Mouse (Mus musculus) hematopoietic stem cell, adult 5-6 weeks (primary cell): Measurements from ENCODE around the gene Alkbh6. TPM values are rescaled to one million over a fixed set of nuclear protein-coding genes. Genes with fewer than 3 reads are reported as not detected.

Experiments
- ATAC-seq, 2 experiments: fragments of 125-278 bp in 1 of 2; replicated peaks in 1 of 2; 2 replicates each; pipeline ENCODE4 v1.8.0; 2016 to 2017; ENCODE audit warnings: inconsistent platforms in 2 of 2, mild to moderate bottlenecking in 2 of 2, moderate number of reproducible peaks in 2 of 2, low read depth in 1 of 2, moderate TSS enrichment in 1 of 2; ENCODE audit not compliant: low FRiP score in 2 of 2, poor library complexity in 2 of 2, severe bottlenecking in 2 of 2, insufficient read depth in 1 of 2, low TSS enrichment in 1 of 2
- total RNA-seq: library from RNA; stranded (forward); fragments of 172-1452, 232-1000 nt; gene quantifications from 2 replicates; pipeline ENCODE4 v1.2.3, GENCODE M21; 2017

The Alkbh6 gene
- total RNA-seq, 1 experiment from 2014 or later: 30.5 TPM

- ATAC-seq: no peak
Measured at GRCm38 (mm10) chr7:30289714-30290399, 18.7 kb upstream of the Alkbh6 start.

- ATAC-seq: peak in 1 of 2 experiments; percentile 55; a peak in 1 of 4 replicates
Measured at GRCm38 (mm10) chr7:30291215-30292131, 17.0 kb upstream of the Alkbh6 start, which contains the start of gene Clip3. TSS of gene Clip3 (plus strand) at chr7:30291728.

- ATAC-seq: no peak
Measured at GRCm38 (mm10) chr7:30293795-30294194, 14.7 kb upstream of the Alkbh6 start.

- ATAC-seq: no peak
Measured at GRCm38 (mm10) chr7:30294296-30294695, 14.2 kb upstream of the Alkbh6 start.

GRCm38 (mm10) chr7:30295103-30295502 is 13.4 kb upstream of the Alkbh6 start:
- no peak for ATAC-seq

GRCm38 (mm10) chr7:30296816-30297215 is 11.7 kb upstream of the Alkbh6 start:
- no peak for ATAC-seq

GRCm38 (mm10) chr7:30297266-30297665 is 11.3 kb upstream of the Alkbh6 start:
- ATAC-seq: no peak

GRCm38 (mm10) chr7:30300914-30301313 is 7.6 kb upstream of the Alkbh6 start:
- ATAC-seq: peak; percentile 38 to 49; a peak in 2 of 4 replicates

- no peak for ATAC-seq
Measured at GRCm38 (mm10) chr7:30306083-30306779, 2.3 kb upstream of the Alkbh6 start.

- ATAC-seq: no peak
Measured at GRCm38 (mm10) chr7:30309395-30310129, 1.0 kb downstream of the Alkbh6 start.

GRCm38 (mm10) chr7:30310136-30310535 is 1.6 kb downstream of the Alkbh6 start:
- no peak for ATAC-seq

- ATAC-seq: no peak
Measured at GRCm38 (mm10) chr7:30313666-30314320, 5.3 kb downstream of the Alkbh6 start.

GRCm38 (mm10) chr7:30314721-30315155 is 6.2 kb downstream of the Alkbh6 start, which contains the start of gene Syne4:
TSS of gene Syne4 (plus strand) at chr7:30314807.
- no peak for ATAC-seq

GRCm38 (mm10) chr7:30315559-30316529 is 7.3 kb downstream of the Alkbh6 start:
- ATAC-seq: no peak

- ATAC-seq: no peak
Measured at GRCm38 (mm10) chr7:30318142-30318541, 9.6 kb downstream of the Alkbh6 start.

GRCm38 (mm10) chr7:30320946-30321345 is 12.4 kb downstream of the Alkbh6 start:
- no peak for ATAC-seq
